20 mouse cellular contexts compared by ENCODE assay signal in genomic region chr7:98095852-98096251, GRCm38 (mm10).
"Had no signal": no experiment of that assay in that cellular context is flagged by ENCODE, and none has a peak within 500 bp of the region (broad histone marks: within the 10 kb centered on the region; RNA-seq: fewer than 3 reads in every experiment).

No protein-coding gene starts in this region.

- ATAC-seq: intestine, postnatal 0 days had no signal

- H3K4me1 ChIP-seq: limb, embryonic 15.5 days; liver, embryonic 13.5 days; midbrain, embryonic 10.5 days; neural tube, embryonic 12.5 days; neural tube, embryonic 15.5 days had no signal

- H3K9ac ChIP-seq: limb, embryonic 15.5 days; liver, embryonic 13.5 days; neural tube, embryonic 12.5 days; neural tube, embryonic 15.5 days had no signal

- H3K9me3 ChIP-seq: limb, embryonic 15.5 days; liver, embryonic 13.5 days; neural tube, embryonic 12.5 days; neural tube, embryonic 15.5 days had no signal

- H3K4me3 ChIP-seq: layer of hippocampus, adult 2 months; limb, embryonic 15.5 days; liver, embryonic 13.5 days; midbrain, embryonic 10.5 days; neural tube, embryonic 12.5 days; neural tube, embryonic 15.5 days had no signal

- H3K27ac ChIP-seq: kidney, postnatal 0 days; layer of hippocampus, adult 2 months; limb, embryonic 15.5 days; liver, embryonic 13.5 days; midbrain, embryonic 10.5 days; neural tube, embryonic 12.5 days; neural tube, embryonic 15.5 days; stomach, postnatal 0 days had no signal

- DNase-seq: kidney, adult 2 months; kidney, postnatal 25 days; layer of hippocampus, adult 9-11 months; liver, embryonic 13.5 days; lung, adult 2 months; midbrain, embryonic 14.5 days; right cerebral cortex, adult 18-20 months; right cerebral cortex, postnatal 14 days; right cerebral cortex, postnatal 4 days; thymus, adult 2 months; thymus, postnatal 14 days; thymus, postnatal 4 days had no signal

- H3K4me2 ChIP-seq: limb, embryonic 15.5 days; liver, embryonic 13.5 days; neural tube, embryonic 12.5 days; neural tube, embryonic 15.5 days had no signal

- H3K27me3 ChIP-seq: limb, embryonic 15.5 days; liver, embryonic 13.5 days; neural tube, embryonic 12.5 days; neural tube, embryonic 15.5 days had no signal
